Mouse (Mus musculus) stomach, postnatal 0 days (tissue): Measurements from ENCODE around the gene Atp8b5.

Experiments used
- CTCF ChIP-seq: IDR thresholded peaks from 2 replicates; pipeline ENCODE4 v1.5.1; 2016; ENCODE audit warnings: antibody characterized with exemption, low read depth, mild to moderate bottlenecking, moderate library complexity
- EP300 ChIP-seq: optimal IDR thresholded peaks from 2 replicates; pipeline ENCODE3; 2016; ENCODE audit warnings: antibody characterized with exemption

GRCm38 (mm10) chr4:43321536-43321935 lies 54.6 kb downstream of the Atp8b5 start:
- TF ChIP-seq CTCF, result no peak
- TF ChIP-seq EP300, result no peak
